Mouse (Mus musculus) right cerebral cortex, postnatal 4 days (tissue): ENCODE measurements around the gene Zbp1.

ENCODE experiments used
- DNase-seq: peaks from one replicate; pipeline ENCODE4 v3.0.0-alpha.2; 2022

The Zbp1 gene

GRCm38 (mm10) chr2:173209091-173209815, 9.5 kb downstream of the Zbp1 start:
- DNase-seq, result no peak

DNA sequence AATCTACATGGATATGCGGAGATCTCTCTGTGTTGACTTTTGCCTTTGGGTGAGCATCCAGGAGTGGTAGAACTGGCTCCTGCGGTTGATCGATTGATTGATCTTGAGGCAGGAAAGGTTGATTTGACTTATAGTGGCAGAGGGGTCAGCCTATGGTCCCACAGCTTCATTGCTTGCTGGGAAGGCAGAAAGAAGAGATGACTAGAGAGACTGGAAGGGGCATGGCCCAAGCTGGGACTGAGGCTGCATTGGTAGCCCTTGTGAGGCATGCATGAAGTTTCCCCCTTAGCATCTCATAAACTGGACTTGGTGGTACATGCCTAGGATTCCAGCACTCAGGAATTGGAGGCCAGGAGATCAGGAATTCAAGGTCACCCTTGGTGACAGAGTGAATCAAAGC, 11.7 kb downstream of the Zbp1 start:
- no peak for DNase-seq

GRCm38 (mm10) chr2:173205563-173206099, 13.1 kb downstream of the Zbp1 start:
- no peak for DNase-seq

DNA sequence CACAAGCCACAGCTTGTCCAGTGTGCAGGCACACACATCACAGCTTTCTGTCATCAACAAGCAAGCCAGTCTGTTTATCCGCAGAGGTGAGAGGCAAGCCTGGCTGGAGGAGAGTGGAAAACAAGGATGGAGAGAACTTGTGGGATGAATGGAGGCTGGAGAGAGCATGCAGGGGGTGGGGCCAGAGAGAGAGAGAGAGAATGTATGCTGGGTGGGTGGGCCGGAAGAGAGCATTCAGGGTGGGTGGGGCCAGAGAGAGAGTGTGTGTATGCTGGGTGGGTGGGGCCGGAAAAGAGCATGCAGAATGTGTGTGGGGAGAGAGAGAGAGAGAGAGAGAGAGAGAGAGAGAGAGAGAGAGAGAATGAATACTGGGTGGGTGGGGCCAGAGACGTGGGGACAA, 14.1 kb downstream of the Zbp1 start:
- DNase-seq, result no peak

DNA sequence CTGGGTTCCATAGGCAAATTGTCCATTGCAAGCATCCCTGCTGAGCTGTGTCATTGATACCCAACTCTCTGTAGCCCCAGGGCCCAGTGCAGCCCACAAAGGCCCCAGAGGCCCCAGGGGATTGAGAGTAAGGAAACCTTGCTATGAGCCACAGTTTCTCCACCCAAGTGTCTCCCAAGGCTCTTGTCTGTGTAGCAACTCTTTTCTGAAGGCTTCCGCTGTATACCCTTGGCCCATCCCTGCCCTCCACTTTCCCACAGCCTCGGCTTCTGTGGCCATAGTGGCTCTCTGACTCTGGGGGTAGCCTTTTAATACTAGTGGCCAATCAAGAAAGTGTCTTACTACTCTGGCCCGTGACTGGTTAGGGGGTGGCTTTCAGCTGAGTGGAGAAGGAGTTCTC, 15.0 kb downstream of the Zbp1 start:
- DNase-seq, result no peak

DNA sequence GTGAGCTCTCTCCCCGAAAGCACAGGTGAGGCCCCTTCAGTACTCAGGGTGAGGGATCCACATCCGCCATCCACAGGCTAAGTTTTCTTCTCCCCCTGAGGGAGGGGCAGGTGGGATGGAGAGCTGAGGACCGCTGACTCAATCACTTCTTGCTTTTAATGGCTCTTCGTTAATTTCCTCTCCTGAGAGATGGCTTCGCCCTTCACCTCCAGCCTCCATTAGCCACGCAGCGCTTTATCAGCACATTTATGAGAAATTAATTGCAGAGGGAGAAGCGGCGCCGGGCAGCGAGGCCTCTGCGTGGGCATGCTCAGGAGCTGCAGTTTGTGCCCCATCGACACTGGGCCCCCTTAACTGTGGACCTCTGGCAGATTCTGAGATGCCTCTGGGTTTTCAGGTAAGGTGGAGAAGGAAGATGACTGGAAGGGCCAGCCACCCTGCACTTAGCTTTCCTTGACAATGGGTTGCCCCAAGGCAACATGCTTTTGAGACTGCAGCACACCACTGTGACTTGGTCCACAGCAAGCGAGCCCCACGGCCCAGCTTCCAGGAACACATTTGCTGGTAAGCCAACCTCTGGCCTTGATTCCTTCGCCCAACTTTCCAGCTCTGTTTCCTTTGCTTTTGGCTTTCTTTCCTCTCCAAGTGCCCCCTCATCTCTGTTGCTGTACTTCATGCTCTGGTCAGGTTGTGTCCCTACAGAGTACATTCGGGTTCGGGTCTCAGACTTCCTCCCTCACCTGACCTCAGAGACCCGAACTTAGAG, 15.6 kb downstream of the Zbp1 start:
- DNase-seq, result no peak

- DNase-seq, result no peak
These were observed 23.9 kb downstream of the Zbp1 start for GRCm38 (mm10) chr2:173194796-173195195.

GRCm38 (mm10) chr2:173187182-173187855, 31.4 kb downstream of the Zbp1 start:
- no peak for DNase-seq

DNA sequence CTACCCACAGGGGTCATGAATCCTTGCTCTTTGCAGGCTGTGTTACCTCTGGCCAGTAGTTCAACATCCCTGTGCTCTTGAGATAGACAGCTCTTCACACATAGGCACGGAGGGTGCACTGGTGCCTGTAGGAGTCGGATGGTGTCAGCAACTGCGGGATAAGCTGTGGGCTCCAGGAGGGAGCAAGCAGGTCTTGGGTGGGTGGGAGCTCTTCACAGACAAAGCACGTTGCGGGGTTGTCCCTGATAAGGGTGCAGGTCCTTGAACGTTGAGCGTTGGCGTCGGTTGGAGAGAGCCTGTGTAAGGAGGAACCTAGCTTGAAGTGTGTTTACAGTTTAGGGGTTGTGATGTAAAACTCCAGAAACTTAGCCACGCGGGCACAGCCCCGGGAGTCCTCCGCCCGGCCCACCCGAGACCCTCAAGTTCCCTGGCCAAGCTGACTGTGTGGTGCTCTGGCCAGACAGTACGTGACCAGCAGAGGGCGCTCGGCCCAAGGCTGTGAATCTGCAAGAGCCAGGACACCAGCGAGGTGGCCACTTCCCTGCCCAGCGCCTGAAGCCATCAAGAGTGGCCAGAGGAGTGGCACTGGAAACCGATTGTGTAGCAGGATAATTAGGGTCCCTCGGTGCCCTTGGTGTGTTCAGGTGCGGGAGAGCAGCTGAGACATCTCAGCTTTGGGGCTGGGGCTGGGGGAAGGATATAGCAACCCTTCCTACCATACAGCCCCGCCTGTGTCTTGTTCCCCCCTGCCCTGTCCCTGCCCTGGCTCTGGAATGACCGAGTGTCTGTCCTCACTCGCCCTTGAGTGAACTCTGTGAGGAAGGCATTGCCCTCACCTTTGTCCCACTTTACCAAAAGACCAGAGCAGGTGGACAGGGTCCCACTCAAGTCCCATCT, 32.4 kb downstream of the Zbp1 start:
- peak; percentile 98 for DNase-seq

DNA sequence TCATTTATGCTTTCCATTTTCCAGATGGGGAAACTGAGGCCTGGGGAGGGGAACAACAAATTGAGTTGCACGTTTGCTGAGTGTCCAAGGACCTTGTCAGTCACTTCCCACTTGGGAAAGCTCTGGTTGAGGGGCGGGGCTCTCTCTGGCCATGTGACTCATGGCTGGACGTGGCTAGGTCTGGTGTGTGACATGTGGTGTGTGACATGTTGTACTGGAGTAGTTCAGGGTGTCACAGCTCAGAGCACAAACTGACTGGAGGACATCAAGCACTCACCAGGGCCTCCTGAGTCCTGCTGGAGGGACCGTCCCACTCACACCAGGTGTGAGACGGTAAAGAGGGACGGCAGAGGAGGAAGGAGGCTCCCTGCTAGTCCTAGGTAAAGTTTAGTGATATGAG, 33.4 kb downstream of the Zbp1 start:
- no peak for DNase-seq

GRCm38 (mm10) chr2:173184475-173185080, 34.1 kb downstream of the Zbp1 start:
- no peak for DNase-seq

DNA sequence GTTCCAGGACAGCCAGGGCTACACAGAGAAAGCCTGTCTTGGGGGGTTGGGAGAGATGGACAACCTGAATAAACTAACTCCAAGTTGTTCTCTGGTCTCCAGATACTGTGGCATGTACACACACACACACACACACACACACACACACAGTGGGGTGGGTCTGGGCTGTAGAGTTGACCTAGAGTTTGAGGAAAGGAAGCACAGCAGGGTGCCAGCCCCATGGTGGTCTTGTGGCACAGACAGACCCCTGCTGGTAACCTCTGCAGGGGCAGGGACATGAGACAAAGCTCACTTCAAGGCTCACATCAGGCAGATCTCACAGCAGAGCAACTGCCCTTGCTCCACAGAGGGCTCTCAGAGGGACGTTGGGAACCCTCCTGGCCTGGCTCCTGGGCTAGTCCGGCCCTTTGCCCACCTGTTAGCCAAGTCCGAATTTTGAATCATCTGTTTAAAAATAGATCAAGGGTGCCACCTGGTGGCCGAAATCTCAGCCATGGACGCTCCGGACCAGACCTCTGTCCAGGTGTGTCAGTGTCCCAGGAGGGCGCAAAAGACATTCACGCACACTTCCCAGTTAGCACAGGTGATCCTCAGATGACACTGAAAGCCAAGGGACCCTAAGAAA, 34.8 kb downstream of the Zbp1 start:
- peak; percentile 82 for DNase-seq

DNA sequence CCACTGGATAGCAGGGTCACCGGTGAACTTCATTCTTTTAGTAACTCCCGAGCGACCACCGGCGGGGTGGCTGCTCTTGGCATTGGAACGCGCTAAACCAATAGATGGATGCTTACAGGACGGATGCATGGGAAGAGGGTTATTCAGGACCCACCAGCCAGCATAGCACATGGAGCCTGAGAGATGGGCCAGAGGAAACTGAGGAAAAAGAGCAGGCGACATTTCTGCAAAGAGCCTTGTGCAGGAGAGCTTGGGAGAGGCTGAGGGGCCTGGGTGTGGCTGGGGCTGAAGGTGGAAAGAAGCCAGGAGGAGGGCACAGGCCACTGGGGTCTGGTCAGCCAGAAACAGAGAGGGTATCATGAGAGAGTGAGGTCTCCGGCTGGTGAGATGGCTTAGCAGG, 35.4 kb downstream of the Zbp1 start:
- DNase-seq, result no peak

DNA sequence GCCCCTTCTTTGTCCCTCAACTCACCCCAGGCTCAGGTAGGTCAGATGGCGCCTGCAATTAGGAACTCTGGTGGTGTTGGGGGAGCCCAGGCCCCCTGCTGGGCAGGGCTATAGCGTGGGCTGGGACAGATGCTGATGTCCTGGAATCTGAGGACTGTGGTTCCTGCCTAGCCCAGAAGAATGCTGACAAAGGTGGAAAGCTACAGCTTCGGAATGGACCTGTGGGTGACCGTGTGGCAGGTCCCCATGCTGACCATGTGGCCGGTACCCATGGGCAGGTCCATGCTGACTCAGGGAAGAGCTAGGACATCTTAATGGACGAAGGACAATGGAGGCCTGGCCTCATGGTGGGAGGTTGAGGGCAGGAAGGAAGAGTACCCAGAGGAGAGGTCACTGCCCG, 35.9 kb downstream of the Zbp1 start:
- no peak for DNase-seq

GRCm38 (mm10) chr2:173181901-173182300, 36.8 kb downstream of the Zbp1 start:
- DNase-seq, result no peak

DNA sequence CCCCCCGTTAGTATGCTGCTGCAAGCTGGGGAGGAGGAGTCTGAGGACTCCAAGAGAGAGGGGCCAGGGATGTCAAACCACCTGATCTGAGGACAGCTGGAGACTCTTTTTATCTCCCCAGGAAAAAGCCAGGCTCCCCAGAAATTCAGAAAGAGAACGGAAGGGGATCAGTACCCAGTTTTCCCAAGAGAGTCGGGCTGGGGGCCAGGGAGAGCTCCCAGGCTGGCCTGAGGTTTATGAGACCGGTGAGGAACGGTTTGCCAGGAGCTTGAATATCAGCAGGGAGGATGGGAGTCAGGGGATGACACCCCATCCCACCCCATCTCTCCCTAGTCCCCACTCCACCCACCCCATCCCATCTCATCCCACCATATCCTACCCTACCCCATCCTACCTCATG, 37.2 kb downstream of the Zbp1 start:
- no peak for DNase-seq

DNA sequence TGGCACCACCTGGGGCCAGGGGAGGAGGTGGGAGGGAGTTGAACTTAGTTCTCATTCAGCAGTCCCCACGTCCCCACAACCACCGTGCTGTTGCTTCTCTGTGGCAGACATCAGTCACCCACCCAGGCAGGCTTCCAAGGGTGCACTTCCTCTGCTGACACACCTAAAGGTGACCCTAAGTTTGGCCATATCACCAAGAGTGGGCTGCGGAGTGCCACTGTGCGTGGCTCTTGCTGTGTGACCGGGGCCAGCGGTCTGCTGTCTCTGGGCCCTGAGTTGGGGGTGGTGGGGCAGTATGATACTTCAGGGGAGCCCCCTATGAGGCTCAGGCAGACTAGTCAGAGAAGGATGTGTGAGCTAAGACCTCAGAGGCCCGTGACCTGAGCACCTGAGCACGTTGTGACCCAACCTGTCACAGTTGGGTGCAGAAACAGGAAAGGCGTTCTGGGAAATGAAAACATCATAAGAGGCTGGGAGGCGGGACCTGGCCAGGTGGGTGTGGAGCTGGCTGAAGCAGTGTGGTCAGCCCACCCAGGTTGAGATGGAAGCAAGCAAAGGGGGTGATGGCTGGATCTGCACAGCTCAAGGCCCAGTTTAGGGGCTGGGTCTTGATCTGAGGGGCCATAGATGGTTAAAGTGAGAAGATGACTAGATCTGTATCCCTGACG, 37.9 kb downstream of the Zbp1 start:
- no peak for DNase-seq

GRCm38 (mm10) chr2:173180026-173180425, 38.7 kb downstream of the Zbp1 start:
- no peak for DNase-seq

DNA sequence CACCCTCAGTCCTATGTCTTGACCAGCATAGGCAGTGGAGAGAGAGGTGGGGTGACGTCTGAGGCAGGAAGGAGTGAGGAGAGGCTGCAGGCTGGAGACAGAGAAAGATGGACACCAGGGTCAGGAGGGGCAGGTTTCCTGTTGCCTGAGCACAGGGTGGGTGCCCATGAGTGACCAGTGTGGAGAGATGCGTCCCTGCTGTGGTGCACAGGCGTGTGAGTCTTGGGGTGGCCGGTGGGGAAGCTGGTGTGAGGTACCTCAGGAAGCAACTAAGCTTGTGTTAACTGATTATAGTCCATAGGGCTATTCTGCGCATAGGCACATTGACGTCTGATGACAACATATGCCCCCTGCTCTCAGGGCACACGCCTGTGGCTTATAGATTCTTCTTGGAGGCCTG, 39.7 kb downstream of the Zbp1 start:
- no peak for DNase-seq

DNA sequence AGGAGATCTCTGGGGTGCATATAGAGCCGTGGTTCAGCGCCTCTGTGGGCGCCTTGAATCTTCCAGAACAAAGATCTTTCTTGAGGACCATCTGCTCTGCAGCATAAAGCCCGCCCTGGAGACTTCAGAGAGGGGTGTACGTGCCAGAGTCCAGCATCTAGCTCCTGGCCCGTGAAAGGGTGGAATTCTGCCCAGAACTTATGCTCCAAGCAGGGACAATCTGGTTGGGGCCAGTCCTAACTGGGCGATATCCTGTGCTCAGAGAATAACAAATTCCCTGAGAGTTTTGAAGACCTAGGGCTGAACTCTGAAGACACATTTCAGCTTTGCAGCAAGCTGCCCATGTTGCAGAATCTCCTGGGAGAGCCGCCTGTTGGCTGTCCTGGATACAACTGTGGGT, 40.8 kb downstream of the Zbp1 start:
- DNase-seq, result no peak

DNA sequence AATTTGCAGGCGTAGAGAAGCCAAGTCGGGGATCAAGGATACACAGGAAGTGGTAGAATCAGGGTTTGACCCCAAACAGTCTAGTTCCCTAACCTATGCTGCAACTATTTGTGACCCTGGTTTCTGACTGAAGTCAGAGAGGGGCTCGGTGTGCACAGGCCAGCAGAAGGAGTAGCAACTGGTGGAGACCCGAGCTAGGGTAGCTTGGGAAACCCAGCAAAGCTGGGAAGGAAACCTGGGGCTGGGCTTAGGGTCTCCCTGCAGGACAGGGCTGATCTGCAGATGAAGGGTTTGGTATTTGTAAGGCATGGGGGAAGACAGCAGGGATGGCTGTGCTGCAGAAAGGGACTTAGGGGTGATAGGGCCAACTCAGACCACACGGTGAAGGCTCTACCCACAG, 41.2 kb downstream of the Zbp1 start:
- DNase-seq, result no peak
